Mouse (Mus musculus) olfactory bulb, adult 2 months (tissue): ENCODE data around the gene Gpx3. TPM values are rescaled to one million over a fixed set of nuclear protein-coding genes. Genes with fewer than 3 reads are reported as not detected.
"Not testable (repeated sequence)": the region's sequence is repeated elsewhere in the genome, so short reads cannot be mapped to it uniquely, and the experiment has no call there.

Source experiments
- H3K27ac ChIP-seq: fragments of 200-500 bp; 2 replicates; pipeline ENCODE4 v1.5.1; 2012; ENCODE audit warnings: low read depth, low read length; ENCODE audit not compliant: insufficient read depth
- H3K4me1 ChIP-seq: fragments of 200-500 bp; 2 replicates; pipeline ENCODE4 v1.6.1; 2012; ENCODE audit warnings: low read length; ENCODE audit not compliant: control insufficient read depth, insufficient read depth
- H3K4me3 ChIP-seq: fragments of 200-500 bp; 2 replicates; pipeline ENCODE4 v1.5.1; 2012; ENCODE audit warnings: mild to moderate bottlenecking, low read depth, low read length, moderate library complexity; ENCODE audit not compliant: insufficient read depth
- CTCF ChIP-seq: fragments of 200-500 bp; IDR thresholded peaks from 2 replicates; pipeline ENCODE4 v1.5.1; 2012; ENCODE audit warnings: low read depth, mild to moderate bottlenecking, low read length, moderate library complexity; ENCODE audit not compliant: insufficient read depth
- POLR2A ChIP-seq: fragments of 200-500 bp; IDR thresholded peaks from 2 replicates; pipeline ENCODE4 v1.6.1; 2012; ENCODE audit warnings: mild to moderate bottlenecking, low read depth, low read length, moderate library complexity; ENCODE audit not compliant: insufficient read depth
- WGBS: fragments of 180-500 bp; shearing (Covaris S2); methylation state at CpG from one replicate; pipeline ENCODE4 v1.1.7; 2018; 5-methylcytosine and 5-hydroxymethylcytosine counted together
- polyA plus RNA-seq: library from polyadenylated mRNA; stranded (reverse); fragments of >200 nt; gene quantifications from 2 replicates; pipeline ENCODE4 v1.2.4, GENCODE M21; 2012; ENCODE audit warnings: low replicate concordance; ENCODE audit not compliant: missing spikeins, insufficient read depth, insufficient read length

Gpx3 gene
- polyA plus RNA-seq, 1 experiment: not detected

DNA sequence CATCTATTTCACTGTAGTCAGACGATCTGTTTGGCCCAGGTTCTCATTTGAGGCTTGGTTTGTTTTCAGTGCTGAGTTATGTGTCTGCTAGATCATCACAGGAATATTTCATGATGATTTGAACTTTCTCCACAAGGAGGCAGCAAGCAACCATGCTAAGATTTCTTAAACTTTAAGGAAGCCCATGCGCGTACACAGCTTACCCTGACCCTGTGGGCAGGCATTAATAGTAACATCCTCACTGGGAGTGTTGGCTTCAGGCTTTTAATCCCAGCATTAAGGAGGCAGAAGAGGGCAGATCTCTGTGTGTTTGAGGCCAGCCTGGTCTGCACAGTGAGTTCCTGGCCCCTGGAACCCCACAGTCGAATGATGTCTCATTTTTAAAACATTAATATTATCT lies 22.8 kb upstream of the Gpx3 start:
- TF ChIP-seq POLR2A (no peak), CTCF (no peak)
- H3K27ac ChIP-seq: no peak overlapping the region
- peaks cover 2% of the 10 kb centered on the region; the same call in 1 of the 2 replicates for H3K4me1 ChIP-seq
- WGBS: 28% methylated on average over 4 of the region's 4 CpGs
- no peak overlapping the region for H3K4me3 ChIP-seq

- Histone ChIP-seq H3K27ac (no peak overlapping the region), H3K4me3 (no peak overlapping the region), H3K4me1 (peaks cover 2% of the 10 kb centered on the region; the same call in 1 of the 2 replicates)
- WGBS: 89% methylated on average over 10 of the region's 10 CpGs
- TF ChIP-seq POLR2A: no peak
- no peak for TF ChIP-seq CTCF
Observed at GRCm38 (mm10) chr11:54879922-54880321, 22.3 kb upstream of the Gpx3 start.

- no peak overlapping the region for H3K4me3 ChIP-seq
- no peak for TF ChIP-seq CTCF
- TF ChIP-seq POLR2A: no peak
- peaks cover 2% of the 10 kb centered on the region; the same call in 1 of the 2 replicates for H3K4me1 ChIP-seq
- H3K27ac ChIP-seq: no peak overlapping the region
- 40% methylated on average over 2 of the region's 2 CpGs for WGBS
Observed at GRCm38 (mm10) chr11:54881051-54881474, 21.2 kb upstream of the Gpx3 start.

DNA sequence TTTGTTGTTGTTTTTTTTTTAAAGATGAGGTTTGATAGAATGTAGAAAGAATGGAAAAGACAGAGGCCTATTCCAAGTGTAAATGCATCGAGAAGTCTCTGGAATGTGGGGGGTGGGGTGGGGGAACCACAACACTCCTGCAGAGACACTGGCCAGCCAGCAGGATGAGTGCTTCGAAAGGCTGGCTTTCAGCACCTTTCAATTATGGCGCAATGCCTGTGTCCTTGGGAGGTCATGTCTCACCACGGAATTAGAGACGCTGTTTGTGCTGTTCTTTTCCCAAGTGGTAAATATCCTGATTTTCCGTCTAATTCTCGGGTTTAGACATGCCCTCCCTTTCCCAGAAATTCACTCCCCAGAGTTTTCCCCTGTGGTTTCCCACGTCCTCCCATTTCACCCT lies 19.6 kb upstream of the Gpx3 start:
- TF ChIP-seq CTCF: no peak
- no peak for TF ChIP-seq POLR2A
- Histone ChIP-seq H3K27ac (no peak overlapping the region), H3K4me3 (no peak overlapping the region), H3K4me1 (peaks cover 2% of the 10 kb centered on the region; the same call in 1 of the 2 replicates)
- WGBS: 62% methylated on average over 8 of the region's 8 CpGs

GRCm38 (mm10) chr11:54884197-54884828 lies 17.9 kb upstream of the Gpx3 start:
- 90% methylated on average over 5 of the region's 5 CpGs for WGBS
- TF ChIP-seq POLR2A (no peak), CTCF (no peak)
- no peak overlapping the region for H3K27ac ChIP-seq
- no peak overlapping the region for H3K4me3 ChIP-seq
- H3K4me1 ChIP-seq: peaks cover 2% of the 10 kb centered on the region; the same call in 1 of the 2 replicates

DNA sequence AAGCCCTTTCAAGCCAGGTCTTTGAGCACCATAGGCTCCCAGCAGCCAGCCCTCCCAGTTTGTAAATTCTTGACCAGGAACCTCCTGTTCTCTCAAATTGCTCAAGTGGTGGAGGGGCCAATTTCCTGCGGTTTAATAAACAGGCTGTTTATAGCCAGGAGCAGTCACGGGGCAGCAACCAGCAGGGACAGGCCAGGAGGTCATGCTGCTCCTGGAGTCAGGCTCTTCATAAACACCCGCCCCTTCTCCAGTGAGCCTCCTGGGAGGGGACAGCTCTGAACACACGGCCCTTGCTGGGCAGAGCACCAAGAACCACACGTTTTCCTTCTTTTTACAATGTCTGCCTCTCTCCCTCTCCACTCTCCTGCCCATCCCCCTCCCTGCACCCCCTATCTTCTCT lies 17.3 kb upstream of the Gpx3 start:
- no peak for TF ChIP-seq POLR2A
- TF ChIP-seq CTCF: no peak
- Histone ChIP-seq H3K4me3 (no peak overlapping the region), H3K4me1 (no peaks in the 10 kb centered on the region; the same call in 1 of the 2 replicates), H3K27ac (no peak overlapping the region)
- WGBS: 33% methylated on average over 5 of the region's 5 CpGs

- Histone ChIP-seq H3K4me1 (no peaks in the 10 kb centered on the region; the same call in 1 of the 2 replicates), H3K27ac (no peak overlapping the region), H3K4me3 (no peak overlapping the region)
- WGBS: 85% methylated on average over 2 of the region's 2 CpGs
- TF ChIP-seq POLR2A: no peak
- TF ChIP-seq CTCF: no peak
Observed at GRCm38 (mm10) chr11:54885406-54885805, 16.8 kb upstream of the Gpx3 start.

DNA sequence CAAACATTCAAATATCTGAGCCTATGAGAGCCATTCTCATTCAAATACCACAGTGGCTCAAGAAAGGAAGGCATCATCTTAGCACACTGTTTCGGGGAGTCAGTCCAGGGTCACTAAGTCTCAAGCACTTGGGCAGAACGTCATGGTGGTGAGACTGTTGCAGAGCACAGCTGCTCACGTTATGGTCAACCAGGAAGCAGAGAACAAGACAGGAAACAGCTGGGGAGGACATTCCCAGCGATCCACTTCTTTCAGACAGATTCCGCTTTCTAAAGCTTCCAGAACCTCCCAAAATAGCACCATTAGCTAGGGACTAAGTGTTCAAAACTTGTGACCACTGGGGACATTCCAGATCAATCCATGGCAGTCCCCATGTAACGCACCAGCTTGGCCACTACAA lies 14.3 kb upstream of the Gpx3 start:
- no peak for TF ChIP-seq POLR2A
- no peak for TF ChIP-seq CTCF
- no peak overlapping the region for H3K4me3 ChIP-seq
- 85% methylated on average over 6 of the region's 6 CpGs for WGBS
- no peaks in the 10 kb centered on the region; the same call in 1 of the 2 replicates for H3K4me1 ChIP-seq
- H3K27ac ChIP-seq: no peak overlapping the region

DNA sequence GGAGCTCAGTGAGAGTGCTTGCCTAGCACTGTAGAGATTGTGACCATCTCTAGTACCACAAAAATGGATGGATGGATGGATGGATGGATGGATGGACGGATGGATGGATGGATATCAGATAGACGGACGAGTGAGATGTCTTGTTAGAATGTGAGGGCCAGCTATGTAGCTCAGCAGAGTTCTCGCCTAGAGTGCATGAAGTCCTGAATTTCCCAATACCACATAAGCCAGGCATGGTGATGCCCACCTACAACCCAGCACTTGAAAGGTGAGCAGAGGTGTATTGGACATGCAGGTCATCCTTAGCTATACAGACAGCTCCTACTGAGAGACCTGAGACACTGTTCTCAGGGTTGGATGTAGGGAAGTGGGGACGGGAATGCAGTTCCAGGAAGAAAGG lies 10.9 kb upstream of the Gpx3 start:
- H3K4me1 ChIP-seq: no peaks in the 10 kb centered on the region
- TF ChIP-seq CTCF: no peak
- no peak for TF ChIP-seq POLR2A
- H3K27ac ChIP-seq: no peak overlapping the region
- WGBS: 87% methylated on average over 5 of the region's 5 CpGs
- no peak overlapping the region for H3K4me3 ChIP-seq

DNA sequence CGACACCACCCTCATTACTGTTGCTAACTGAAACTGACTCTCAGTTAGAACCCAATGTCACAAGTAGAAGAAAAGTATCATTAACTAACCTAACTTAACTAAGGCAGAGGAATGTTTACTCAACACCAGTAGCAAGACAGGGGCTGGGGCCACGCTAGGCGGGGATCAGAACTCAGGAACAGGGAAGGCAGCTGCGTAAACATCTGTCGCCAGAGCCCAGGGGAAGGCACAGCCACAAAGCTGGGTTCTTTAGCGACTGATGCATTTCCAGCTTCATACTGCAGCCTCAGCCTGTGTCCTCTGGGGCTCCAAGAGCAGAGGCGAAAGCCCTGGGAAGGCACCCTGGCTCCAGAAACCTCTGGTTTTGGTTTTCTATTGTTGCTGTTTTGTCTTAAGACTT lies 10.2 kb upstream of the Gpx3 start:
- H3K27ac ChIP-seq: no peak overlapping the region
- H3K4me1 ChIP-seq: no peaks in the 10 kb centered on the region
- no peak overlapping the region for H3K4me3 ChIP-seq
- no peak for TF ChIP-seq POLR2A
- no peak for TF ChIP-seq CTCF
- WGBS: 78% methylated on average over 7 of the region's 7 CpGs

DNA sequence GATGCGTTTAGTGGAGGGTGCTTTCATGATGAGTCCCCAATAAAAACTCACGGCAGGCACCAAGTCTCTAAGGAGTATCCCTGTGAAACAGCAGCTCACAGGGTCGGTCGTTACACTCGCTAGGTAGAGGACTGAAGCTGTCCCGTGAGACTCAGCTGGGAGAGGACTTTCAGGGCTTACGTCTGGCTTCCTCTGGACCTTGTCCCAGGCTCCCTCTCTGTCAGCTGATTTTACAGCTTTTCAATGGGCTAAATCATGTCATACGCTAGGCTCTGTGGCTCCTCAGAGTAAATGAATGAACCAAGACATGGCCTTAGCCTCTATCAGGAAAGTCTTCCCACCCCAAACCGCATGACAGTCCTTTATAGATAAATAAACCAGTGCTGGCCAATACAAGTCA lies 7.7 kb upstream of the Gpx3 start:
- 79% methylated on average over 9 of the region's 9 CpGs for WGBS
- H3K4me3 ChIP-seq: no peak overlapping the region
- TF ChIP-seq CTCF (no peak), POLR2A (no peak)
- H3K27ac ChIP-seq: no peak overlapping the region
- H3K4me1 ChIP-seq: no peaks in the 10 kb centered on the region

DNA sequence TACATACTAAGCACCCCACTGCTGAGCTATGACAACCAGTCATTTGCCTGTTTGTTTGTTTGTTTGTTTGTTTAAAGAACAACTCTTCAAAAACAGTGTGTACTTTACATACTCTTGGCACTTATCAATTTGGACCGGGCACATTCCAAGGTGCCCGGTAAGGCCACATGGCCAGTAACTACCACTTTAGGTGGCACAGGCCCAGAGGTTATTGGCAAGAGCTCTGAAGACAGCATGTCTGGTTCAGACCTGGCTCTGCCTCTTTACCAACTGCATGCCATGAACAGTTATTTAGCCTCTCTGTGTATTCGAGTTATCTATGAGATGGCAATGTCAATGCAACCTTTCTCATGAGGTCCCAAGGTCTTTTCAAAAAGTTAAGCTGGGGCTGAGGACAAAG lies 5.6 kb upstream of the Gpx3 start:
- WGBS: 71% methylated on average over 3 of the region's 3 CpGs
- H3K27ac ChIP-seq, H3K4me3 ChIP-seq, H3K4me1 ChIP-seq: not testable (repeated sequence)
